Mouse (Mus musculus) heart, embryonic 15.5 days (tissue): ENCODE measurements around the gene Akr1b10. TPM values are rescaled to one million over a fixed set of nuclear protein-coding genes. Genes with fewer than 3 reads are reported as not detected.
"Not testable (repeated sequence)": the region's sequence is repeated elsewhere in the genome, so short reads cannot be mapped to it uniquely, and the experiment has no call there.

ENCODE experiments used
- ATAC-seq: fragments of 200-750 bp; cut with Nextera tagmentation; replicated peaks from 2 replicates; pipeline ENCODE4 v1.8.0; 2017; ENCODE audit warnings: low read depth, moderate TSS enrichment; ENCODE audit not compliant: insufficient number of reproducible peaks, insufficient read depth, low FRiP score
- H3K27ac ChIP-seq: fragments of 300-500 bp; sonication (generic); 2 replicates; pipeline ENCODE4 v1.5.1; 2015; ENCODE audit warnings: mild to moderate bottlenecking, inconsistent platforms
- H3K27me3 ChIP-seq: fragments of 300-500 bp; sonication (generic); 2 replicates; pipeline ENCODE4 v1.6.1; 2015; ENCODE audit warnings: inconsistent platforms
- H3K36me3 ChIP-seq: fragments of 300-500 bp; sonication (generic); 2 replicates; pipeline ENCODE4 v1.6.1; 2015; ENCODE audit warnings: mild to moderate bottlenecking, inconsistent platforms
- H3K4me1 ChIP-seq: fragments of 300-500 bp; sonication (generic); replicated peaks from 2 replicates; pipeline ENCODE4 v1.6.1; 2015; ENCODE audit warnings: inconsistent platforms
- H3K4me2 ChIP-seq: fragments of 300-500 bp; sonication (generic); 2 replicates; pipeline ENCODE4 v1.6.1; 2015; ENCODE audit warnings: inconsistent platforms, mild to moderate bottlenecking, moderate library complexity
- H3K4me3 ChIP-seq: fragments of 300-500 bp; sonication (generic); 2 replicates; pipeline ENCODE4 v1.5.1; 2015; ENCODE audit warnings: mild to moderate bottlenecking, inconsistent platforms
- H3K9ac ChIP-seq: fragments of 300-500 bp; sonication (generic); 2 replicates; pipeline ENCODE4 v1.6.1; 2015; ENCODE audit warnings: mild to moderate bottlenecking, inconsistent platforms
- H3K9me3 ChIP-seq: fragments of 300-500 bp; sonication (generic); replicated peaks from 2 replicates; pipeline ENCODE4 v1.6.1; 2016; ENCODE audit warnings: inconsistent platforms
- WGBS: fragments of 180-500 bp; shearing (Covaris S2); methylation state at CpG from one replicate; pipeline ENCODE4 v1.1.7; 2015; ENCODE audit warnings: mixed read lengths; 5-methylcytosine and 5-hydroxymethylcytosine counted together
- polyA plus RNA-seq: library from polyadenylated mRNA; unstranded; fragments of >200 nt; fragmentation: Nextera tagmentation; extraction: Ambion mirVana; gene quantifications from 2 replicates; pipeline ENCODE4 v1.2.1, GENCODE M21; 2015

Akr1b10 gene
- polyA plus RNA-seq, 1 experiment from 2014 or later = 64.6 TPM

- H3K9me3 ChIP-seq = no peaks in the 10 kb centered on the region
- H3K27ac ChIP-seq = no peak overlapping the region
- 0 out of 2 replicates have a peak, but pooled peaks cover 4% of the 10 kb centered on the region for H3K4me1 ChIP-seq
- WGBS = 72% methylated on average over 1 of the region's 1 CpGs
- H3K4me3 ChIP-seq = no peak overlapping the region
- H3K36me3 ChIP-seq = no peaks in the 10 kb centered on the region
- H3K9ac ChIP-seq = no peak overlapping the region
- no peak for ATAC-seq
- H3K4me2 ChIP-seq = no peak overlapping the region
- no peaks in the 10 kb centered on the region for H3K27me3 ChIP-seq
Measured at GRCm38 (mm10) chr6:34412688-34413087, 28.7 kb downstream of the Akr1b10 start.

GRCm38 (mm10) chr6:34413386-34413785 is 29.4 kb downstream of the Akr1b10 start:
- H3K36me3 ChIP-seq, ATAC-seq, H3K4me3 ChIP-seq, H3K27me3 ChIP-seq, H3K27ac ChIP-seq, H3K9me3 ChIP-seq, H3K4me1 ChIP-seq, H3K9ac ChIP-seq, H3K4me2 ChIP-seq: not testable (repeated sequence)
- 54% methylated on average over 1 of the region's 1 CpGs for WGBS

- Histone ChIP-seq H3K4me3 (no peak overlapping the region), H3K27ac (no peak overlapping the region), H3K9ac (no peak overlapping the region), H3K4me2 (no peak overlapping the region), H3K9me3 (no peaks in the 10 kb centered on the region), H3K27me3 (no peaks in the 10 kb centered on the region), H3K36me3 (no peaks in the 10 kb centered on the region), H3K4me1 (0 out of 2 replicates have a peak, but pooled peaks cover 4% of the 10 kb centered on the region)
- ATAC-seq = no peak
- 93% methylated on average over 2 of the region's 2 CpGs for WGBS
Measured at GRCm38 (mm10) chr6:34416521-34416920, 32.5 kb downstream of the Akr1b10 start.

GRCm38 (mm10) chr6:34419071-34419470 is 35.1 kb downstream of the Akr1b10 start:
- Histone ChIP-seq H3K4me1 (no peaks in the 10 kb centered on the region), H3K36me3 (no peaks in the 10 kb centered on the region), H3K9me3 (no peaks in the 10 kb centered on the region), H3K9ac (no peak overlapping the region), H3K27ac (no peak overlapping the region), H3K4me2 (no peak overlapping the region), H3K27me3 (no peaks in the 10 kb centered on the region), H3K4me3 (no peak overlapping the region)
- no peak for ATAC-seq

DNA sequence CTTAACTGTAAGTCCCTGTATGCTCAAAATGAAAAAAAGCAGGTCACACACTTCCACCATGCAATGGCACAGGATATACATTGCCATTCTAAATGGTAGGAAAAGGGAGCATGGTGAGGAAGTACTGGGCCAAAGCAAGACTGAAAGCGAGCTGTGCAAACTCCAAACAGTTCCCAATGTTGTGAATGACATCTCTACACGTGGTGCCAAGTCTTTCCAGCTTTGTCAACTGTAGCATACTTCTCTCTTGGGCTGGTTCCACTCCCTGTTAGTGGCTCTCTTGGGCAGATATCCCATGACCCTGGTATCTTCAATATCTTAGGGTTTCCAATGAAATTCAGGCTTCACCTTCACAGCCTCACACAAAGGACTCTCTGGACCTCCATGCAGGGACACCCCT is 55.0 kb downstream of the Akr1b10 start:
- no peaks in the 10 kb centered on the region for H3K4me1 ChIP-seq
- 56% methylated on average over 2 of the region's 2 CpGs for WGBS
- ATAC-seq = no peak
- H3K27me3 ChIP-seq = no peaks in the 10 kb centered on the region
- H3K27ac ChIP-seq = no peak overlapping the region
- no peaks in the 10 kb centered on the region for H3K36me3 ChIP-seq
- no peak overlapping the region for H3K4me2 ChIP-seq
- H3K9ac ChIP-seq = no peak overlapping the region
- no peak overlapping the region for H3K4me3 ChIP-seq
- H3K9me3 ChIP-seq = no peaks in the 10 kb centered on the region

- Histone ChIP-seq H3K4me3 (no peak overlapping the region), H3K4me1 (no peaks in the 10 kb centered on the region), H3K27me3 (no peaks in the 10 kb centered on the region), H3K9me3 (no peaks in the 10 kb centered on the region), H3K9ac (no peak overlapping the region), H3K4me2 (no peak overlapping the region), H3K27ac (no peak overlapping the region), H3K36me3 (no peaks in the 10 kb centered on the region)
- 46% methylated on average over 9 of the region's 9 CpGs for WGBS
- no peak for ATAC-seq
Measured at GRCm38 (mm10) chr6:34441556-34442257, 57.7 kb downstream of the Akr1b10 start.

DNA sequence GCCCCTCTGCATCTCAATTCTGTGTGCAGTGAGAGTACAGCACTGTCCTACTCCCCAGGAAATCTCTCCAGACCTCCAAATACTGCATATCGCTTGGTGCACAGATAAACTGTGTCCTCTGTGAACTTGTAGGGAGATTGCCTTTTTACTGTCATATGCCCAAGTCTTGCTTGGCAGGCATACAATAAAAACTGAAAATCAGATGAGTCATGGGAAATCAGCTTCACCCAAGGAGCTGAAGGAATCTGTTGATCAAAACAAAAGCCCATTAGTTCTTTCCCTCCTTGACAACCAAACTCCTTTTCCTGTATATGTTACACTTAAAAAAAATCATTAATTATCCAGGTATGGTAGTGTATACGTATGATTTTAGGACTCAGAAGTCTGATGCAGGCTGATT is 59.8 kb downstream of the Akr1b10 start:
- Histone ChIP-seq H3K27ac (no peak overlapping the region), H3K27me3 (no peaks in the 10 kb centered on the region), H3K9ac (no peak overlapping the region), H3K4me1 (no peaks in the 10 kb centered on the region), H3K9me3 (no peaks in the 10 kb centered on the region), H3K4me2 (no peak overlapping the region), H3K4me3 (no peak overlapping the region), H3K36me3 (no peaks in the 10 kb centered on the region)
- WGBS = 67% methylated on average over 2 of the region's 2 CpGs
- ATAC-seq = no peak

Other genes with a start within 250 kb of the Akr1b10 start
- 26.3 and 36.4 TPM in 2 replicates for gene Slc35b4, start 207.1 kb upstream of the Akr1b10 start, polyA plus RNA-seq
- 150 and 163 TPM in 2 replicates for gene Akr1b3, start 66.7 kb upstream of the Akr1b10 start, polyA plus RNA-seq
- gene Akr1b8, start 30.1 kb upstream of the Akr1b10 start, polyA plus RNA-seq = 9.3 and 9.4 TPM in 2 replicates
- gene Akr1b7, start 28.1 kb downstream of the Akr1b10 start, polyA plus RNA-seq = 1.8 TPM in 1 of 2 replicates, not detected in the other
- gene Bpgm, start 92.0 kb downstream of the Akr1b10 start, polyA plus RNA-seq = 112 and 125 TPM in 2 replicates
- gene Cald1, start 214.3 kb downstream of the Akr1b10 start, polyA plus RNA-seq = 164 TPM in 2 replicates